Mouse (Mus musculus) MEL (cell line): Measurements from ENCODE around the gene Gm13271.
"Not testable (repeated sequence)": the region's sequence is repeated elsewhere in the genome, so short reads cannot be mapped to it uniquely, and the experiment has no call there.

Experiments
- CTCF ChIP-seq, 3 experiments: IDR thresholded peaks in 2 of 3; conservative IDR thresholded peaks in 1 of 3; 2 replicates each; pipeline ENCODE4 v1.5.1; 2011 to 2012; ENCODE audit warnings: low read length in 3 of 3, low read depth in 2 of 3, mild to moderate bottlenecking in 2 of 3, improper control_type of control experiment in 1 of 3, inconsistent platforms in 1 of 3, mixed read lengths in 1 of 3, moderate library complexity in 1 of 3; ENCODE audit not compliant: control insufficient read depth in 1 of 3, insufficient read depth in 1 of 3, poor library complexity in 1 of 3, severe bottlenecking in 1 of 3
- HCFC1 ChIP-seq: IDR thresholded peaks from 2 replicates; pipeline ENCODE4 v1.6.1; 2012; ENCODE audit warnings: low read depth, mild to moderate bottlenecking, inconsistent platforms, low read length, improper control_type of control experiment, moderate library complexity
- MAFK ChIP-seq: IDR thresholded peaks from 2 replicates; pipeline ENCODE4 v1.6.1; 2011; ENCODE audit warnings: low read depth, mild to moderate bottlenecking, low read length, improper control_type of control experiment, borderline replicate concordance
- ZC3H11A ChIP-seq: IDR thresholded peaks from 2 replicates; pipeline ENCODE4 v1.6.1; 2012; ENCODE audit warnings: low read depth, mild to moderate bottlenecking, inconsistent platforms, low read length, improper control_type of control experiment

DNA sequence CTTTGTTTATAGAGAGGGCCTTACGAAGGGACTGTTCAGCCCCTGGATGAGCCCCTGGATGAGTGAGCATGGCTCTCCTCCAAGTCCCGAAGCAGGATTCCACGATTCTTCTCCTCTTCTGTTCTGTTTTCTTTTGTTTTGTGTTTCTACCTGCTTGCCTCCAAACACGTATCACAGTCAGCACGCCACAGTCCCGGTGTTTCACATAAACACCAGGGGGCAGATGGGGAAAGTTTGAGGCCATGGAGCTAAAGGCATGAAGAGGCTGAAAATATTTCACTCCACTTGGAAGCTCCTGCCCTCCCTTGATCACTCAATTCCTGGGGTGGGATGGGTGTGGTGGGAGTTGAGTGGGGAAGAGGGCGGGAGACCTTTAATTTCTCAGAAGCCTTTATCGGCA lies 7.1 kb downstream of the Gm13271 start:
- not testable (repeated sequence) for TF ChIP-seq HCFC1; MAFK; CTCF (IDR thresholded peaks at IDR 0.05 in 2 of 3, conservative IDR thresholded peaks at IDR 0.05 in 1 of 3; ENCODE audit: control insufficient read depth in 1 of 3, insufficient read depth in 1 of 3, low read depth in 2 of 3, low read length in 3 of 3, poor library complexity in 1 of 3, severe bottlenecking in 1 of 3); ZC3H11A
